Mouse (Mus musculus) WW6 (cell line): ENCODE results near the gene Ppp3ca.

Experiments
- DNase-seq: peaks from one replicate; pipeline ENCODE4 v3.0.0-alpha.2; 2013; ENCODE audit warnings: low read depth, low spot score

The Ppp3ca gene

DNA sequence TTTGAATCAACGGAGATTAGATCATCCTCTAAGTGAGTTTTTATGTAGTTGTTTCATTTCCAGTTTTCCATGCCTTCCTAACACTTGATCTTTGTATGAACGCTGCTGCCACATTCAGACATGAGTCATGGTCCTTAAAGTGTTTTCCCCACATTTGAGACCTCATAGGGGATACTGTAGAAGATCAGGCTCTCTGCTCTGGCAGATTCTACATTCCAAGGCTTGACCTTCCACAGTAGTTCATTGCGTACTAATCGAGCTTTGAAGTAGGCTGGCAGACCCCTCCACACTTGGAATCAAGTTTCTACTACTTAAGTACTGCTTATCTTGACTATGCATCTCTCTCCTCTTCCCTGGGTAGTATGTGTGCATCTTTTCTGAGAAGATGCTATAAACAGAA lies 183.7 kb downstream of the Ppp3ca start:
- DNase-seq: no peak

DNA sequence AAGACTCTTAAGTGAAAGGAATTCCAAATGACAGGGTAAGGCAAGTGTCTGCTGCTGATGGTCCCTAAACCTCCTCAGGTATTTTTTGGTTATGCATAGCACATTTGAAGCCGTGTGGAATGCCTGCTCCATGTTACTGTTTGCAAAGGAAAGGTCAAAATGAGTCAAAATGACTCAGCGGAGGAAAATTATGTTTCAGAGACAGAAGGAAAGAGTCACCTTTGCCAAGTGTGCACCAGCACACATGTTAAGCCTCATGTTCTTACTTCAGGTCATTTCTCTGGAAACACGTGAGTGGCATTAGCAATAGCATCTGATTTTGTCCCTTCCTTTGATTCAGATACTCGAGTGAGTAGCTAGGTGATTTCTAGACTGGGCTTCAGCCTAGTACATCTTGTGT lies 186.1 kb downstream of the Ppp3ca start:
- no peak for DNase-seq

DNA sequence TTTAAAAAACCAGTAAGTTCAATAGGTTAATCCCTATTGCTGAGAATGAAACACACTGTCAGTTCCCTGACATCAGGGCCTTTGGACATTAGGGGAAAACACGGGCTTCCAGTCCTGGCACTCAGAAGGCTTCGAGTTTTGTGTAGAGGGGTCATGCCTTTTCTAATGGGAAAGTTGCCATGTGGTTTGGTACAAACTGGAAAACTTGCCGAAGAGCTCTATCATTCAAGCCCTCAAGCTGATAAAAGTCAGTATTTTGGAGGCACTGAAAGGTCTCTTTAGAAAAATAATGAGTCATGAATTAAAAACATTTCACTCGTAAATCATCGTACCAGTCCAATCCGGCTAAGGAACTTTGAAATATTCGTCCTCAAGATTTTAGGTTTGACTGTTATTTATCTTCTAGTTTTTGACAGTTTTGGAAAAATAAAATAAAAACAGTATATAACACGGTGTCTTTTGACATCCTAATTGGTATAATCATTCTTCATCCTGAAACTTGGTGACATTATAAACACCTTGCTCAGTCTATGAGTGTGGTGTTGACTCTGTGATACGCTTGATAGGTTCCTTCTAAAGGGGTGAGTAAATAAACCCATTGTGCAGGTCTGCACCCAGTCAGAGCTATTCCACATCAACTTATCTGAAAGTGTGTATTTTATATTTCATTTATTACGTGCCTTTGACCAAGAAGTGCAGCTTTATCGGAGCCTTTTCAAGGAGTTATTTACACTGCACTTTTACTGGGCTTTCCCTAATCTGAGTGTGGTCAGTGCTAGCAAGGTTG lies 192.3 kb downstream of the Ppp3ca start:
- no peak for DNase-seq

DNA sequence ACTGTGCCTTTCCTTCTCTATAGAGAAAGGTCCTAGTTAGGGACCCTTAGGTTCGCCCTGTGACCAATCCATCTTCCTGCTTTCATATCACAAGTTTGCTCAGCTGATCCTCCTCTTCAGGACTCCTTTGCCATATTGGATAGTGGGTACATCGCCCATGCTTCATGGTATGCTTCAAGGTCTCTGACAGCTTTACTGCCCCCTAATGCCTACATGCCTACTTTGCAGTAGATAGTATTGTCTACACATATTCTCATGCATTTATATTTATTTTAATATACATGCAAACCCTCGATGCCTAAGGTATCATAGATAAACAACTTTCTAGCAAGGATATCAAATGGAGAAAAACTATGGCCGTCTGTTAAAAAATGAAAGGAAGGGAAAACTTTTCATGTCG lies 193.2 kb downstream of the Ppp3ca start:
- DNase-seq: no peak

DNA sequence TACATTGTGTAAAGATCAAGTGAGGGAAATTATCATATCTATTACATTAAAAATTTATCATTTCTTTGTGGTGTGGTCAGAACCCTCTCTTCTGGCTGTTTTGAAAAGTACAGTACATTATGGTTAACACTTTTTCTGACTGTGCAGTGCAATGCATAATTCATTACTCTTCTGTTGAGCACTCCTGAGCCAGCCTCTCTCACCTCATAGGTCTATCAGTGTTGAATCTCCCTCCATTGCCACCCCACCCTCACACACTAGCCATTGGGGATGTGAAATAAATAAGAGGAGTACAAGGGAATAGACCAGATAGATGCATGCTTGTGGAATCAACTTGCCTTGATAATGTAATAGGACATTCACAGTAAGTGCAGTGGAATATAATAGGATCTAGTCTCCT lies 194.4 kb downstream of the Ppp3ca start:
- no peak for DNase-seq

DNA sequence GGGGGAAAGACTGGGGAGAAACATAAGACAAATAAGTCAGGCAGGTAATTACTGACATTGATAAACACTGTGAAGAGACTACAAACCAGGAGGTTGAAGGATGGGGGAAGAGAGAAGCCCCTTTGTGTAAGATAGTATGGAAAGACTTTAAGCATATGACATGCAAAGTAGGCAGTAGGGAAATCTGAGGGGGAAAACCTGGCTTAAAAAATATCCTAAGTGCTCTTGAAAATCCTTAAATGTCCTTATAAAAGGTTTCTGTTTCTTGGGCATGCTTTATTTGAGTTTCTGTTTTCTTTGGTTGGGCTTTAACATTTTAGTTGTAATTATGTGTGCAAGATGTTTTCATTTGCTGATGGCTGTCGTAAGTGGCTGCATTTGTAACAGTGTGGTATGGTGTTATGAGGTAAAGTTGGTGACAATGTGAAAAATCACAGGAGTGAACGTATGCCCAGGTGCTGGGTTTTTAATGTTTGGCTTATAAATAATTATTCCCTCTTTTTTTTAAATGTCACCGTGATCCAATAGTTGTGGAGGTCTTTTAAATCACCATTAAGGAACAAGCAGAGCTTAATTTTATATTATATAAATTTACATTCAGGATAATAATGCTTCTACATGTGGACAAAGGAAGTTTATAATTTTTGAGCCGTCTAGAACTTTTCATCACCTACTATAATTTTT lies 195.4 kb downstream of the Ppp3ca start:
- no peak for DNase-seq

DNA sequence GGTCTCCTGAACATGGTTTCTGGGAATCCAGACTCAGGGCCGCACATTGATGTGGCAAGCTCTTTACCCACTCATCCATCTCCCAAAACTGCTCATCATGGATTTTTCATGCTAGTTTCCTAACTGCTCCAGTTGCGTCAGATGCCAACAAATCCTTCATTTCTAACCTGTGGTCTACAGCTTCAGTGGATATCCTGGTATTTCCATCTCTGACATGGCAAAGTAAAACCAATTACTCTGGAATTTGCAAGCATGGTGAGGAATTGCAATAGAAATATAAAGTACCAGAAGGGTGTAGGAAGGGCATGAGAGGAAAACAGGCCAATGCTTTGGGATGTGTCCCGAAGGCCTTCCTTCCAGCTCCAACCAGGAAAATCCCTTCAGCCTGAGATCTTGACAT lies 196.2 kb downstream of the Ppp3ca start:
- no peak for DNase-seq

DNA sequence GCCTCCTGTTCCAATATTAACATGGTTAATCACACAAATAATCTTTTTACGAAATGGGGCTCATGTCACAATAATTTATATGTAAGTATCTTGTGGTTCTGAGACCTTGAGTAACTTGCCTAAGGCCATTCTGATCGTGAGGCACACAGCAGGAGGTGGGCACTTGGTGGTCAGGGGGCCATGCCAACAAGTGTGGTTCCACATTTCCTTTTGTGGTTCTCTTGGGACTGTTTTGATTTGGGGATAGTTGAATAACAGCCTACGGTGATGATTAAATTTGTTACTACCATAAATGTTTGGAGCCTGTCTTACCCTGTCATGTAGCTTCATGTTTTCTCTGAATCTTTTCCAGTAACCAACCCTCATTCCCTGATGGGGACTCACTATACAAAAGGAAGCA lies 196.6 kb downstream of the Ppp3ca start:
- DNase-seq: no peak

DNA sequence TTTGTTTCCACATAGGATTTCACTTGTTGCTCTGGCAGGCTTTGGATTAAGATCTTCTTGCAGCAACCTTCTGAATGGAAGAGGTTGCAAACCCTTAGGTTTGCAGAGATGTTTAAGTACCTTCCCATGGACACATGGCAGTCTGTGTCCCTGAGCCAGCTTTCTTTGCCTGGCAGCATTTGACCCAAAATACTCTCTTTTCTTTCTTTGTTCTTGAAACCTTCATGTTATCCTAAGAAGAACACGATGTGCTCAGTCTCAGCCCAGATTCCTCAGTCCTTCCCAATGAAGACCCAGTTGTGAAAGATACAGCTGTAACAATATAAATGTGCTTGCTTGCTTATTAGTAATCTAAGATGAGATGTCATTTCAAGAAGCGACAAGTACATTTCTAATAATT lies 197.4 kb downstream of the Ppp3ca start:
- DNase-seq: no peak

DNA sequence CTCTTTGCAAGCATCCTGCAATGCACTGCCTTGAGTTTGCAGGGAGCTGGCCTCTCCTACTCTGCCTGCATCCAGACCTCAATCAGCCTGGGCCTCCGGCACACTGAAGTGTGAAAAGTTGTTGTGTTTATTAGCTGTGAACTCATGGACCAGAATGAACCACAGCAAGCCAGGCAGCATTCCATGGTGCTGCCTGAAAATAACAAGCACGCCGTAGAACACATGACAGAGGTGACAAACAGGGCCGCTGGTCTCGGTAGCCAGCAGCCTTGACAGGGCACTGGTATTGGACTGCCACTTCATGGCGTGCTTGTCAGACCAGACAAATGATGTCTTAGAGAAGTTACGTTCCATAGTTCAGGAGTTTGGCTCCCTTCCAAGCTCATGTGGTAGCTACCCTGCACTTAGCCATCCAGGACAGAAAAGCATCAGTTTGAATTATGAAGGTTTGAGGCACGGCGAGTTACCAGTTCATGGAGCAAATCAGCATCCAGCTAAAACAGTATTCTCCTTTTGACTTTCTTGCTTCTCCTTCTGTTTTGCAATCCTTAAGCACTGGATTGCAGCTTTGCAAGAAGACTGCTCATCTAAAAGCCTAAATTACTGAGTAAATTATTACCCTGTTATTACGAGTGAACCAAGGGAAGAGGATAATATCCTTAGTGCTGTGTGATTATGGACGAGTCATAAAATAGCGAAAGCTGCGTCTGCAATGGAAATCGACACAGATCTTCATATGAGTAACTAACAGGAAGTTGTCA lies 202.0 kb downstream of the Ppp3ca start:
- DNase-seq: no peak

DNA sequence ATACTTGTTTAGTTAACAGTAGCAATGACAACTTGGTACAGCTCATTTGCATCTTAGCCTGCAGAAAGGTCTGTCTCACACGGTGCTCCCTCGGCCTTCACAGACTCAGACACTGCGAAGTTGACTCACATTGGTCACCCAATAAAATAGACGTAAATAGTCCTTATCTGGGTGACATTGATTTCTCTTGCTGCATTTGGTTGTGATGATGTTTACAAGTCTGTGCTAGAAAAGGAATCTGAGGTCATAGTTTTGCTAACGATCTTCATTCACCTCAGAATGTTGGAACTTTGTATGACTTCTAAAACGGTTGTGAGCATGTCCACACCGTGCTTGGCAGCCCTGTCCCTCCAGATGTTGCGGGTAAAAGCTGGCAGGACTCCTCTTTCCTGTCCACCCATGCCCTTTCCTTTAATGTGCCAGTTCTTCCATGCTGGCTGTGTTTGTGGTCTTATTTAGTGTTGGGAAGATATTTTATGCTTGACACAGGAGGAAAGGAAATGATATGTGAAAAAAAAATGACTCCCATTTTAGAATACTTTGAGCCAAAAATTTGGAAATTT lies 202.7 kb downstream of the Ppp3ca start:
- DNase-seq: no peak

DNA sequence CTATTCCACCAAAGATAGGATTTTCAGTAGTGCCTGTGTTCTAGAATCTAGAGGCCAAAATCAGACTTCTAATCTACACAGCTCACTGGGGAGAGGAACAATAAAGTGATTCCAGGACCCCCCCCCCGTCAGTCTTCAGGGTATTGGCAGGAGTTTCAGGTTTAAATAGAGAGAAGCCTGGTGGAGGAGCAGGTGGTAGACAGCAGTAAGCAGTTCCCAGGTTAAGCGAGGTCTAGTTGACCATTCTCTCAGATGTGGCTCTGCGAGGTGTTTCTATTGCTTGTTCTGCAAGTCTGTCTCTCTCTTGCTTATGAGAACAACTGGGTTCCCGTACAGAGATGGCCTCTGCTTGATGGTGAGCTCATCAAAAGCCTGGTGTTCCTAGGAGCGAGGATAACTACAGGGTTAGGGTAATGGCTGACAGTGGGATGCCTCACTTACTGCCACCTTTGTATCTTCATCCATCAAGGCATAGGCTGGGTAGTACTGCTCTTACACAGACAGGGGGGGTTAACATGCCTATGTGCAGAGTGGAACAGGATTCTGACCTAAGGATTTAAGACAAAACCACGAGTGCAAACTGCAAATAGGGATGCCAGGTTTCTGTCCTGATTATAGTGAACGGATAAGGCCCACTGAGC lies 204.0 kb downstream of the Ppp3ca start:
- DNase-seq: no peak

DNA sequence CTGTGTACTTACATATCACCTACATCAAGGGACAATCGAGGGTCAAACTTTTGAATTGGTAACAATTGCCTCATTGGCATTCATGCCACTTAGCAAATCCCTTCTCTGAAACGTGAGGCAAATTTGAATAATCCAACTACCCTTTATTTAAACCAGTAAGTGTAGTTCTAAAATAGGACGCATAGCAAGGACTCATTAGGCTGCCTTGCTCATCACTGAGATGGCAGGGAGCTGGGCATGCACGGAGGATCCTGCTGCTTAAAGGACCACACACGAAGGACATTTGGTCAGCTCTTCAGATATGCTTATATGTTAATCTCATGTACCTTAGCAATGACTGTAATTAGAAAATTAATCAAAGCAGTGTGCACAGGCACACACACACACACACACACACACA lies 204.6 kb downstream of the Ppp3ca start:
- no peak for DNase-seq

DNA sequence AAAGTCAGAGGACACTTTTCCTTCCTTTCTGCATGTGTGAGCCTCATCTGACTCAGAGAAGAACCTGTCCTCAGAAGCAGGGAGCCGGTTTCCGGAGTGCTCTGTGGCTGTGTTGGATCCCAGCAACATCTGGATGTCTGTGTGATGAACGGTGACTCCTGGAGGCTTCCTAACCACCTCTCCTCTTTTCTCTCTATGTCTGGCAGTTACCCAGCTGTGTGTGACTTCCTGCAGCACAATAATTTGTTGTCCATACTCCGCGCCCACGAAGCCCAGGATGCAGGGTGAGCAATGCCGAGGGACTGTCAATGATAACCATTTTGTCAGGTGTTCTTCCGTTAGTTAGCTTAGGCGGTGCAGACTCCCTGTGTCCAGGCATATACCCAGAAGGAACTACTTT lies 217.8 kb downstream of the Ppp3ca start:
- no peak for DNase-seq

DNA sequence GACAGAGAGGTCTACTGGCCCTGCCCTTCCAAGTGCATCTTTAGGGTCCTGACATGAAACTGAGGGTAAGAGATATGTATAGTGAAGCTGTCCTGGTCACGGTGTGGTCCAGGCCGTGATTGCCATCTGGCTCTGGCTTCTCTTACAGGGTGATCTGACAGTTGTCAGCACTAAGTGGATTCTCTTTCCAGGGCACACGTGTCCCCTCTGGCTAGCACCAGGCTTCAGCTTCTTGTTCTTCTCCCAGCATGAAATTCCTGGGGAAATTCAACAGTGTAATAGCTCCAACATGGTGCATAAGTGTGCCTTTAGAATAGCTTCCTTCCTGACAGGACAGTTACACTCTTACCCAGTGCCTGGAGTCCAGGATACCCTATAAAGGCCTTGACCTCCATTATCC lies 222.2 kb downstream of the Ppp3ca start:
- DNase-seq: no peak

DNA sequence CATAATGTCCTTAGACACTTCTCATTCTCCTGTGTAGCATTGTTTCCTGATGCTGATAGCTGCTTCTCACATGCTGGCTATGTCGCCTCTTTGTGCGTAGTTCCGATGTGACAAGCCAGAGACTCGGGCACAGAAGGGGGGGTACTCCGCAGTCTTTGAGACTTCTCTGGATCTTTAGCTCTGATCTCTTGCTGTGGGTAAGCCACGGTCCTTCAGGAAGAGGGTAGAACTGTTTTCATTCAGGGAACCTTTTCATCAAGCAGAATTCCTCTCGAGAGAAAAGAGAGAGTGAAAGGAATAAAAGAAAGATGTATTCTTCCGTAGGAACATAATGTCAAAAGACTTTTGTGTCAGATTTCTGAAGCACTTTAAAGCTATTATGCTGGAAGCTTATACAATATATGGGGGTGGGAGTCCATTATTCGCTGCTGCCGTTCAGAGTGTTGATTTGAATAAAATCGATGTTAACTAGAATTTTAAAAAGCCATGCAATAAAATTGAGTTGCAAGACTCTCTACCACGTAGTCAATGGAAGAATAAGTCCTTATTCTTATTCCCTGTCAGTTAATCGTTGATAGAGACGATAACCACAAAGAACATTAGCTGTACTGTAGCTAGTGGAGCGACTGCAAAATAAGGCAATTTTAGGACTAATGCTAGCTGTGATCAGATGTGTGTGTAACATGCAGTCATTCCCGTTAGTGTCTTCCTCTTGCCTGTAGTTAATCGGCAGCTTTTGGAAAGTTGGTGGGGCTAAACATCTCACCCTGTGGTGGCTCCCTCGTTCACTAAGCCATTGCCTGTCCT lies 223.9 kb downstream of the Ppp3ca start:
- no peak for DNase-seq

DNA sequence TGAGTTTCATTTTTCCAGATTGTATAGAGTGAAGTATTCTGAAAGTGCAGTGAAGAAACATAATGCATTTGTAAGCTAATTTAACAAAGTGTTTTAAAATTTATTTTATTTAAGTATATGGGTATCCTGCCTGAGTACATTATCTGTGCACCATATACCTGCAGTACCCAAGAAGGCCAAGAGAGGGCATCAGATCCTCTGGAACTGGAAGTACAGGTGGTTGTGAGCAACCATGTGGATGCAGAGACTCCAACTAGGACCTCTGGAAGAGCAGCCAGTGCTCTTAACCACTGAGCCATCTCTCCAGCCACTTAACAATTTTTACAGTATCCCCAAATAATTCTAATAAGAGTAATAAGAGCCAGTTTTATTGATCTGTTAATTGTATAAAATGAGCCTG lies 225.6 kb downstream of the Ppp3ca start:
- DNase-seq: peak; percentile 11

DNA sequence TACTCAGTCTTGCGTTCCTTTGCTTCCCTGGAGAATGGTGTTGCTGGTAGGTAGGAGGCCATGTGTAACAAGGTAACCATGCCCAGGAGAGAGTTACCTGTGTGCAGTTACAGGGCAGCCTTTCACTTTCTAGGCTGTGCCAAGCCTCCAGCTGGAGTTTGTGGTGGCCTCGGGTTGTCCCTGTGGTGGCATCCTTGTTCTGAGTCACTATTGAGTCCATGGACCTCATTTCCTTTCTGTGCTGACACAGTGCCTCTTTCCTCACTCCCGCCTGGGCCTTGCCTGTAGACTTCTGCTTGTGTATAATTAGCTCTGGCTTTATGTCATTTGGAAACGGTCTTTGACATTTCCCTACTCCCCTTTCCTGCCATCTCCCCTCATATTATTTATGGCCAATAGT lies 226.4 kb downstream of the Ppp3ca start:
- no peak for DNase-seq

DNA sequence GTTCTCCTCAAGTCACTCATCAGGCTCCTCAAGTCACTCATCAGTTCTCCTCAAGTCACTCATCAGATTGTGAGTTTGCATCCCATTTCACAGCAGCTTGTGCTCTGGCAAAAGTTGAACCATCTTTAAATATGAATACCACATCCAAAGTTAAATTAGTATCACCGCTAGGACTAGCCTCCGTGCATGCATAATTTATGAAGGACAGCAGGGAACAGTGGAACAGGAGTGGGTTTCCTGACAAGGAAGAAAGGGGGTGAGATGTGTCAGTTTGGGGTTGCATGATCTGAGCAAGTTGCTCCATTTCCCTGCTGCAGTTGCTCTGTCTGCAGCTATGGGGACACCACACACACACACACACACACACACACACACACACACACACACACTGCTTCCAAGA lies 229.8 kb downstream of the Ppp3ca start:
- DNase-seq: no peak

DNA sequence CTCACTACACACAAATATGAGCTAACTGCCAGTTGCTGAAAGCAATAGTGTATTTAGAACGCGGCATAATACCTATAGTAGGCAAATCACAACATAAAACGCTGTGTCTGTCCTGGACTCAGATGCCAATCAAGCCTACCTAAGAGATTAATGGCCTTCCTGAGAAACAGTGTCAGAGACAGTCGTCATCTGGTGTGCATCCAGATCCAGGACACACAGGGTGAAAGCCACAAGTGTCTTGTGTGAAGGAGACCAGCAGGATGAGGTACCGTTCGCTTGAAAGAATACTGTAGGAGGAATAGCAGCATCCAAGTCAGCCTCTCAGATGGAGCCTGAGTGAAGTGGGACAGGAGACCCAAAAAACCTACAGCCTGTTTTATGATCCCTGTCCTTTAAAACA lies 231.1 kb downstream of the Ppp3ca start:
- DNase-seq: no peak

DNA sequence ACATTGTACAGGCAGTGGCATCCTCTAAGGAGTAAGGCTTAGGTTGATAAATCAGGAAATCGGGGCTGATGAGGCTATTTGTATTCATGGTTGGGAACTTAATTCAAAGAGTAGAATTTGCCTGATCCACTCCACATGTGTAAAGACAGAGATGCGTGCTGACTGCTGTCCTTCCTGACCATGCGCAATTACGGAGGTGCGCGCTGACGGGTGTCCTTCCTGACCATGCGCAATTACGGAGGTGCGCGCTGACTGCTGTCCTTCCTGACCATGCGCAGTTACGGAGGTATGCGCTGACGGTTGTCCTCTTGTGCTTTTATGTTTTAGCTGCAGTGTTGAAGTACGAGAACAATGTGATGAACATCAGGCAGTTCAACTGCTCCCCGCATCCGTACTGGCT lies 232.9 kb downstream of the Ppp3ca start:
- DNase-seq: no peak
